Mouse (Mus musculus) embryonic fibroblast, embryonic 13.5 days (primary cell): ENCODE data around the gene Gpr22.

Experiments
- CTCF ChIP-seq: IDR thresholded peaks from 2 replicates; pipeline ENCODE4 v1.5.1; 2011; ENCODE audit warnings: mild to moderate bottlenecking, control low read depth, low read length, moderate library complexity, borderline replicate concordance; ENCODE audit not compliant: insufficient read depth
- POLR2A ChIP-seq: IDR thresholded peaks from 2 replicates; pipeline ENCODE4 v1.6.1; 2011; ENCODE audit warnings: low read depth, mild to moderate bottlenecking, control low read depth, low read length, moderate library complexity

GRCm38 (mm10) chr12:31749846-31750245 is 36.1 kb upstream of the Gpr22 start:
- TF ChIP-seq CTCF (no peak), POLR2A (no peak)
